Mouse (Mus musculus) left cerebral cortex, adult 9 months (tissue): ENCODE data around the gene Fzr1.

ENCODE experiments used
- DNase-seq, 2 experiments: peaks; one replicate each; pipeline ENCODE4 v3.0.0; 2022; ENCODE audit warnings: low spot score in 2 of 2

Fzr1 gene

GRCm38 (mm10) chr10:81377793-81378552 lies at the start of gene Fzr1:
Fzr1 (minus strand) TSS chr10:81378516.
- DNase-seq, result no peak

DNA sequence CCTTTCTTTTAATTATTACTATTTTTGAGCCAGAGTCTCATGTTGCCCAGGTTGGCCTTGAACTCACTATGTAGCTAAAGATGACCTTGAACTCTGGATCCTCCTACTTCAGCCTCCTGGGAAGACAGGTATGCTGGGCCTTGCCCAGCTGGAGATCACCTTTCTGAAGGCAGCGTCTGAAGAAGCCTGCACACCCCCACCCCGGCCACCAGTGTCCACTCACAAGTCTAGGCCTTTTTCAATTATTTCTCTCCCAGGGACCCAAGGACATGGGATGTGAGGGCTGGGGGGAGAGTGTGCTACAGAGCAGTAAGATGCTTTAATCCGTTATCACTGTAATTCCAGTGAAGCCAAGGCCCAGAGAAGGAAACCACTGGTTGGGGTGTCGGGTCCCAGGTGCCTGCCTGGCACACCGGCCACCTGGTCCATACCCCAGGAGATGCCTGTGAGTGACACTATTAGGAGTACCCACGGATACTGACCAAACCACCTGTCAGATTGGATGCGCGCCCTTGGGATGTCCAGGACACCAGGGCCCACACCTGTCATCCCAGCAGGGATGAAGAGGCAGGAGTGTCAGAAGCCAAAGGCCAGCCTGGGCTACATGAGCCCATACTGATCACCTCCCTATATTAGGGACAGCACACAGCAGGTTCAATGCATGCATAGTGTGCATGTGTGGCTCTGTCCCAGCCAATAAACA lies 49.6 kb upstream of the Fzr1 start:
- DNase-seq, result peak in 1 of 2 experiments; percentile 6

GRCm38 (mm10) chr10:81427327-81427726 lies 49.0 kb upstream of the Fzr1 start:
- peak in 1 of 2 experiments; percentile 6 for DNase-seq

- DNase-seq, result peak in 1 of 2 experiments; percentile 34
Measured at GRCm38 (mm10) chr10:81426897-81427296, 48.6 kb upstream of the Fzr1 start.

GRCm38 (mm10) chr10:81426081-81426671 lies 47.9 kb upstream of the Fzr1 start:
- peak in 1 of 2 experiments; percentile 5 for DNase-seq

GRCm38 (mm10) chr10:81425236-81425850 lies 47.0 kb upstream of the Fzr1 start:
- DNase-seq, result peak in 1 of 2 experiments; percentile 24

DNA sequence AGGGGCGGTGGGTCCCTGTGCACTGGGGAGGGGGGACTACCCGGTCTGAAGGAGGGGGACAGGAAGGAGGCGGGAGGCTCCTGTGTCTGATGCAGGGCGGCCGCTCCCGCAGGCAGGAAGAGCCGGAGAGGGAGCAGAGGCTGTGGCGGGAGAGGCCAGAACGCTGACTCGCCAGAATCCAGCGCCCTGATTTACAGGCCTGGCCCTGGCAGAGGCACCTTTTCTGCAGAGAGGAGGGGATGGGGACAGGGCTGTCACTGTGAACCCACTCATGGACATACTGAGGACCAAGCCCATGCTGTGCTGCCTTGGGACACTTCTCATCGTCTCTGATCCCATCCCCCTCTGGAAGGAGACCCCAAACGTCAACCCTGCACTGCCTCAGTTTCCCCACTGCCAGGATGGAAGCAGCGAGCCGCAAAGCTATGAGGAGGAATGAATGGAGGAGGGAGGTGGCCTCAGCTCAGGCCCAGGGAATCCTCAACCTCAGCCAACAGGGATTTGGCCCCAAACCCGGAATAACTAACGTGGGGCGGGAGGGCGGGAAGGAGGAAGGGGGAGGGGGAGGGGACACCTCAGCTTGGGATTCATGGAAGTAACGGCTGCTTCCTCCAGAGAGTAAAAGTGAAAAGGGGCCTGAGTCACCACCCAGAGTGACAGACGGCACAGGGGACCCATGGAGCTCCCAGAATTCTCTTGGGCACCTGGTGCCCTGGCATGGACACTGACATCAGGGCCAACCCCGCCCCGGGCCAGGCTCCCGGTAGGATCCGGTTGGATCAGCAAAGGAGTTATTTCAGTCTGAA lies 46.1 kb upstream of the Fzr1 start:
- DNase-seq, result peak in 1 of 2 experiments; percentile 24

- no peak for DNase-seq
Measured at GRCm38 (mm10) chr10:81423476-81424245, 45.3 kb upstream of the Fzr1 start.

DNA sequence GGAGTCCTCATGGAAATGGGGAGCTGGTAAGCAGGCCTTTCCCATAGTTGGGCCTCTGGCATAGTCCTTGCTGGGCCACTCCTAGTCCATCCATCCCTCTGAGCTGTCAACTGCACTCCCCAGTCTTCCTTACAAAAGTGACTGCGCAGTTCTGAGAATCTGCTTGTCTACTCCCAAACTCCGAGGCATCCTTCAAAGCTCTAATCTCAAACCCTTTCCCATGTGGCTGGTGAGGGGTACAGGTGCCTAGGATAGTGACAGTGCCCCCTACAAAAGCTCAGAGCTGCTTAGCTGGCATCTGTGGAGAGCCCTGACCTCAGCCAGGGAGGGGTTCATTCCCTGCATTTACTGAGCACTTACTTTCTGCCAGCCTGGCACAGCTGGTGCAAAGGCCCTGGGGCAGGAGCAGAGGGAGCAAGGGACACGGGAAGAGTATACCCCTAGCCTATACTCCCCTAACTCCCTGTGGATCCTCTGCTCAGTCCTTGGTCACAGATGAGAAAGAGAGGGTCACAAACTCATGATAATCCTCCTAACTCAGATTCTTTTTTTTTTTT lies 44.4 kb upstream of the Fzr1 start:
- no peak for DNase-seq

DNA sequence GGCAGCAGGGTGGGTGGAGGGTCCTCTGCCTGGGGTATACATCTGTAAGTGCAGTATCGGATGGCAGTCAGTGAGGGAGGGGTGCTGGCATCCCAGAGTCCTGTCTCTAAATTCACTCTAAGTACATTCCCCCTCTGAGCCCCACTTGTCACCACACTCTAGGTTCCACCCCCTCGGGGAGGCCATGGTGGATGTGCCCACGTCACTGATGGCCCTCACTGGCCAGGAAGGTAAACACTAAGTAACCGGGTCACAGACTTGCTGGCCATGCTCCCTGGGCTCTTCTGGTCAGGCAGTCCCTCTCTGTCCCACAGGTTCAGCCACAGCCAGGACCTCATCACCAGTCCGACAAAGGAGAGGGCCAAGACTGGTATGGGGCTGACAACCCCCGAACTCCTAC lies 43.9 kb upstream of the Fzr1 start:
- DNase-seq, result no peak

DNA sequence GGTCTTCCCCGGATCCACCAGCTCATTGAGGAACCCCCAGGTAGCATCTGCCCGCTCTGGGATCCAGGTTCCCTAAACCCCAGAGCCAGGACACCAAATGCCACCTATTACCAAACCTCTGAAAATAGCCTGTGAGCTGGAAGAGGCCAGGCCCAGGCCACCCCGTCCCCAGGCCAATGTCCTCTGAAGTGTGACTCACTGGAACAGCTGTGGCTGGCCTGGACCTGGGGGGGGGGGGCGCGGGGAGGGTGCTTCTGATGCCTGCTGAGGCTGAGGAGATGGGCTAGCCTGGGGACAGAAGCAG lies 43.4 kb upstream of the Fzr1 start:
- no peak for DNase-seq

DNA sequence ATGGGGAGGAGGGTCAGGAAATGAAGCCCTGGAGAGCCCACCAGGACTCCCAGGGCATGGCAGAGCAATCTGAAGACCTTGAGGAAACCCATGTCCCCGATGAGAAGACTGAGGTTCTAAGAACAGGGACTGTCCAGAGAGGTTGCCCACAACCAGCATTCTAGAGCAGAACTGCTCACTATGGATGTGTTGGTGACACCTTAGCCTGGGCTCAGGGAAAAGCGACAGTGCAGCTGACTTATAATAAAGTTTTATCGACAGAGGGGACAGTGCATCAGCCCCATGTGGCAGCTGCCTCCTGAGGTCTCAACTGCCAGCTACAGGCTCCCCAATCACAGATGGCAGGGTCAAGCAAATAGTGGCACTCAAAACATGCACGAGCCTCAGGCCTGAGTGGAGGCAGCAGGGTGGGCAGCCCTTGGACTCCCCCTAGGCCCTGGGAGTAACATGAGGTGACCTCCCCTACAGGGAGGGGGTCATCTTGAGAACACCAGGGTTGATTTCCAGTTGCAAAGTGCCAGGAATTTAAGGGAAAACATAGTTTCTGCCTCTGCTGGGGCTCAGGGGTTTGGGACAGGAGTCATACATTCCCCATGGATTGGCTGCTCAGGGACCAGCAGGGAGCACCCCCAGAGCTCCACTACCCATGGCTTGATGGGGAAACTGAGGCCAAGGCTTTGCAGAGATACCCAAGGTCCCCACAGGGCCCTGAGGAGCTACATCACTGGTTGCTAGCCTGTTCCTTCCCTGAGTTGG lies 42.9 kb upstream of the Fzr1 start:
- DNase-seq, result no peak

DNA sequence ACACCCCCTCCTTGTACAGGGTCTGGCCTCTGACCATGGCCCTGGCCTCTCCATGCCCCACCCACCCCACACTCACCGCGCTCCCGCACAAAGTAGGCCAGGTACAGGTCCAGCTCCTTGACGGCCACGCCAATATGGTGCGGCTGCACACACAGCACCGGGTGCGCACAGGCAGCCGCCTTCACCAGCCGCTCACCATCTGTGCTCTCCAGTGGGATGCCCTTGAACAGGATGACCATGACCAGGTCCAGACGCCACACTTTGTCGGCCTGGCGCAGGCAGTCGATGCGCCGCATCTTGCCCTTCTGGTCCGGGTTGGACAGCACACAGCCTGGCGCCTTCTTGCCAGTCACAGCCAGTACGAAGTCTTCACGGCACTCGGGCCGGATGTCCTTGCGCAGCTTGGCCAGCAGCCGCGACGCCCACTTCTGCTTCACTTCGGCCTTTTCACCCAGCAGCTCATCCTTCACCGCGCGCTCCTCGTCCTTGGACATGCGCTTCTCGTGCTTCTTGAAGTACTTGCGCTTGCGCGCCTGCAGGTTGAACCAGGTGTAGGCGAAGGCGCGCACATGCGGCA lies 42.0 kb upstream of the Fzr1 start:
- DNase-seq, result no peak

- no peak for DNase-seq
Measured at GRCm38 (mm10) chr10:81419111-81419928, 41.0 kb upstream of the Fzr1 start.

DNA sequence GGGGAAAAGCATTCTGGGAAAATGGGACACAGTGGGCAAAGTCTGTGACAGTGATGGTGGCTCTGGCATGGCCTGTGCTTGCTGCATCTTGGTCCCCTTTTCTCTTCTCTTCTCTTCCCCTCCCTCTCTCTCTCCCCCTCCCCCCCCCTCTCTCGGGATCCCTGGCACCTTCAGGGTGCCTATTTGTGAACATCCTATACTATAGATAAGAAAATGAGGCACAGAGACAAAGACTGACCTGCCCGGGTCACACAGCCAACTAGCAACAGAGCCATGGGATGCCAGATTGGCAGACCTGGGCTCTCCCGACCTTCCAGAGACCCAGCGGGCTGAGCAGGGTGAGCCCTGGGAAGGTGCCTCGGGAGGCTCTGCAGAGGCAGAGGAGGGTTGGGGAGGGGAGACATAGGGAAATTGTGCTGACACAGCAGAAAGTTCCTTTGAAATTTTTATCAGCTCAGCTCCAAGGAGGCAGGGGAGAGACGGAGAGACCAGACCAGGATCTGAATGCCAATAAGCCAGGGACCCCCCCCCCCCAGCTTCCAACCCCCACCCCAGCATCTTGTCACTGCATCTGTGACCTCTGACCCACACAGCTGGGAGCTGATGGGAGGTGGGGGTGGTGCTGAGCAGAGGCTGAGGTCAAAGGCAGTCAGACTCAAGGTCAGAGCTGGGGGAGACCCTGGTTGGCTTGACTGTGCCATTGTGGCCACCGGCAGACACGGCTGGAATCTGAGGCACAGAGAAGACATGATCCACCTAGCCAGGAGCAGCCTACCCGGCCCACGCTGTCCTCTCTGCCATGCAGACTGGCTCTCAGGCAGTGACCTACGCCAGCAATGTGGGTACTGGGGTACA lies 40.1 kb upstream of the Fzr1 start:
- no peak for DNase-seq

DNA sequence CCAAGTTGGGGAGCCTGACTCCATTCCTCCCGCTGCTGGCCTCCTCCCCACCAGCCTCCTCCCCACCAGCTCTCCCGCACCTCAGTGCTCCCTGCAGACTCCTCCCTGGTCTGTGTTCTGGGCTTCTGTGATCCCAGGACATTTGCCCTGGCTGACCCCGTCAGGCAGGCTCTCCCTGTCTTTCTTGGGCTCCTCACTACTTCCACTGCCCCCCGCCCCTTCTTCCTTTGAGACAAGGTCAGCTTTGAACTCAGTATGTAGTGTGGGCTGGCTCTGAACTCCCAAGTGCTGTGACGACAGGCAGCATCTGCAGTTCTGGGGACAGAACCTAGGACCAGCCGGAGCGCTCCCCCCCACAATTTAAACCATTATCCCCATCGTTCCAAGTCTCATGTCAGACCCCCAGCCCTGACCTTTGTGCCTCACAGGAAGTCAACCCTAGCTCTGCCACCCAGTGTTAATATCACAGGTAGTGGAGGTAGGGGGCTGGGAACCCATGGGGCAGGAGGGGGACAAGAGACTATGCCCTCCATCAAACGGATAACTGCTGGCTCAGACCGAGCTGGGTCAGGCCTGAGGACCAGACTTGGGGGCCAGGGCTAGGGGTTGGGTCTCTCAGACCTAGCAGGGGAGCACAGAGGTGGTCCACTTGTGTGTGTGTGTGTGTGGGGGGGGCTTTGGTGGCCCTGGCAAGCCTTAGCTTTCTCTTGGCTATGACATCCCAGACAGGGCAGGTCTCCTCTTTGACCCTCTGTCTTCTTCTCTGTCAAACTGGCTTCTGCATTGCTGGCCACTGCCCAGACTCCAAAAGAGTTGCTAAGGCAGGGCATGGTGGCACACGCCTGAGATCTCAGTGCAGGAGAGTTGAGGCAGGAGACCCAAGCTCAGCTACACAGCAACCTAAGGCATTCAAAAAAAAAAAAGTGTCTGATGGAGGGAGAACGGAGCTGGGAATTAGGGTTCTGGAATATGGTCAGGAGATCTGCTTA lies 39.2 kb upstream of the Fzr1 start:
- no peak for DNase-seq
